Comparison of ENCODE assay signal across 11 mouse cellular contexts in genomic region chr8:72215060-72215459, GRCm38 (mm10). TPM values are rescaled to one million over a fixed set of nuclear protein-coding genes. Genes with fewer than 3 reads are reported as not detected.
DNase-seq lines count a peak whose midpoint lies in the region; ATAC-seq and TF ChIP-seq lines count a peak whose summit lies in the region.
"Had no signal": no experiment of that assay in that cellular context is flagged by ENCODE, and none has a peak within 500 bp of the region (broad histone marks: within the 10 kb centered on the region; RNA-seq: fewer than 3 reads in every experiment).

No protein-coding gene starts in this region.

- TF ChIP-seq POLR2A in brain, embryonic 14.5 days (IDR thresholded peaks at IDR 0.05; ENCODE audit: borderline replicate concordance, extremely low read depth, insufficient read depth, insufficient read length, poor library complexity, severe bottlenecking): no peak

- no peaks in the 10 kb centered on the region for H3K36me3 ChIP-seq in forebrain, postnatal 0 days (ENCODE audit: insufficient read depth)
- no peaks in the 10 kb centered on the region for H3K36me3 ChIP-seq in forebrain, embryonic 10.5 days (replicated peaks)

- WGBS in forebrain, postnatal 0 days: 38% methylated on average over 2 of the region's 2 CpGs
- WGBS in forebrain, embryonic 10.5 days: 44% methylated on average over 2 of the region's 2 CpGs

- DNase-seq in forebrain, postnatal 0 days: no peak
- DNase-seq in forebrain, embryonic 10.5 days (ENCODE audit: extremely low spot score, low spot score): no peak
- DNase-seq in A20 (ENCODE audit: low read depth, low spot score): peak; percentile 73
- no peak for DNase-seq in brain, embryonic 14.5 days (ENCODE audit: low read depth)
- DNase-seq in lung, postnatal 36 days: peak; percentile 66
- DNase-seq in frontal cortex, postnatal 10 days (ENCODE audit: low spot score in 2 of 2): no peak
- no peak for DNase-seq in left cerebral cortex, postnatal 25 days (ENCODE audit: low spot score in 2 of 2)
- DNase-seq: cerebellum, adult 2 months had no signal

- ATAC-seq in forebrain, postnatal 0 days: no peak
- ATAC-seq in frontal cortex, adult (ENCODE audit: low TSS enrichment): no peak

- intact Hi-C loops in left cerebral cortex, postnatal 25 days (cut with DNase I): no loop called here

- H3K27ac ChIP-seq in forebrain, postnatal 0 days (ENCODE audit: low read depth, low read length): no peak overlapping the region
- no peak overlapping the region for H3K27ac ChIP-seq in forebrain, embryonic 10.5 days

- no peaks in the 10 kb centered on the region for H3K9me3 ChIP-seq in forebrain, postnatal 0 days (ENCODE audit: low read length)
- H3K9me3 ChIP-seq in forebrain, embryonic 10.5 days: no peaks in the 10 kb centered on the region

- H3K27me3 ChIP-seq in forebrain, postnatal 0 days (ENCODE audit: insufficient read depth, low read length): peaks cover 4% of the 10 kb centered on the region
- no peaks in the 10 kb centered on the region for H3K27me3 ChIP-seq in forebrain, embryonic 10.5 days (ENCODE audit: poor library complexity, severe bottlenecking)

- no peaks in the 10 kb centered on the region for H3K4me1 ChIP-seq in forebrain, postnatal 0 days (ENCODE audit: insufficient read depth)
- H3K4me1 ChIP-seq in forebrain, embryonic 10.5 days: peaks cover 3% of the 10 kb centered on the region

- no peak overlapping the region for H3K4me3 ChIP-seq in forebrain, postnatal 0 days (ENCODE audit: low read depth, low read length)
- no peak overlapping the region for H3K4me3 ChIP-seq in forebrain, embryonic 10.5 days

- H3K9ac ChIP-seq in forebrain, postnatal 0 days: no peak overlapping the region

- no peak overlapping the region for H3K4me2 ChIP-seq in forebrain, postnatal 0 days (ENCODE audit: low read depth)

- peak; percentile 31; the same call in 1 of the 2 replicates for TF ChIP-seq CTCF in forebrain, postnatal 0 days (IDR thresholded peaks at IDR 0.05; ENCODE audit: low read depth)
- TF ChIP-seq CTCF in brain, embryonic 14.5 days (IDR thresholded peaks at IDR 0.05; ENCODE audit: borderline replicate concordance, extremely low read depth, insufficient read depth, insufficient read length): peak; percentile 3; the same call in 1 of the 2 replicates

RNA-seq across cellular contexts. Expression of gene Gm11034, which starts 1.6 kb away (rescaled TPM):
- total RNA-seq in forebrain, postnatal 0 days (2014; rRNA removed): not detected in 2 replicates
- polyA plus RNA-seq in forebrain, postnatal 0 days (2015; fragmentation: Nextera tagmentation; extraction: Ambion mirVana): not detected in 2 replicates
- polyA plus RNA-seq in forebrain, embryonic 10.5 days (2016; fragmentation: Nextera tagmentation; extraction: Ambion mirVana): not detected in 2 replicates
- not detected in 2 replicates for polyA plus RNA-seq in brain, embryonic 14.5 days (2012; rRNA removed)
- not detected for total RNA-seq in left cerebral cortex, postnatal 25 days (2021)
- polyA plus RNA-seq: cerebellum, adult 2 months; frontal cortex, adult 2 months; lung, embryonic 16.5 days had no signal

RNA-seq across cellular contexts. Expression of gene Cib3, which starts 2.4 kb away (rescaled TPM):
- 0.10 TPM in 1 of 2 replicates, not detected in the other for total RNA-seq in forebrain, postnatal 0 days (2014; rRNA removed)
- not detected in 2 replicates for polyA plus RNA-seq in forebrain, postnatal 0 days (2015; fragmentation: Nextera tagmentation; extraction: Ambion mirVana)
- not detected in 2 replicates for polyA plus RNA-seq in forebrain, embryonic 10.5 days (2016; fragmentation: Nextera tagmentation; extraction: Ambion mirVana)
- not detected in 2 replicates for polyA plus RNA-seq in brain, embryonic 14.5 days (2012; rRNA removed)
- under 1 TPM in 1 of 2 experiments, not detected in 1; 0.53 TPM for total RNA-seq in left cerebral cortex, postnatal 25 days (2021)
- polyA plus RNA-seq: cerebellum, adult 2 months had no signal

RNA-seq across cellular contexts. Expression of gene Fam32a, which starts 4.5 kb away (rescaled TPM):
- 132 and 147 TPM in 2 replicates for total RNA-seq in forebrain, postnatal 0 days (2014; rRNA removed)
- 107 and 108 TPM in 2 replicates for polyA plus RNA-seq in forebrain, postnatal 0 days (2015; fragmentation: Nextera tagmentation; extraction: Ambion mirVana)
- polyA plus RNA-seq in forebrain, embryonic 10.5 days (2016; fragmentation: Nextera tagmentation; extraction: Ambion mirVana): 77.6 and 80.0 TPM in 2 replicates
- polyA plus RNA-seq in brain, embryonic 14.5 days (2012; rRNA removed): 89.1 and 103 TPM in 2 replicates
- total RNA-seq in left cerebral cortex, postnatal 25 days (2021): 10 to 100 TPM; 54.4 to 54.8 TPM

RNA-seq across cellular contexts. Expression of gene Ap1m1, which starts 24.8 kb away (rescaled TPM):
- 74.8 and 76.2 TPM in 2 replicates for total RNA-seq in forebrain, postnatal 0 days (2014; rRNA removed)
- polyA plus RNA-seq in forebrain, postnatal 0 days (2015; fragmentation: Nextera tagmentation; extraction: Ambion mirVana): 225 and 243 TPM in 2 replicates
- polyA plus RNA-seq in forebrain, embryonic 10.5 days (2016; fragmentation: Nextera tagmentation; extraction: Ambion mirVana): 181 and 183 TPM in 2 replicates
- polyA plus RNA-seq in brain, embryonic 14.5 days (2012; rRNA removed): 242 and 254 TPM in 2 replicates
- total RNA-seq in left cerebral cortex, postnatal 25 days (2021): 10 to 100 TPM; 84.5 to 91.3 TPM

RNA-seq across cellular contexts. Expression of gene Hsh2d, which starts 25.6 kb away (rescaled TPM):
- not detected in 2 replicates for total RNA-seq in forebrain, postnatal 0 days (2014; rRNA removed)
- polyA plus RNA-seq in forebrain, postnatal 0 days (2015; fragmentation: Nextera tagmentation; extraction: Ambion mirVana): not detected in 2 replicates
- 0.07 TPM in 1 of 2 replicates, not detected in the other for polyA plus RNA-seq in forebrain, embryonic 10.5 days (2016; fragmentation: Nextera tagmentation; extraction: Ambion mirVana)
- 0.09 and 0.14 TPM in 2 replicates for polyA plus RNA-seq in brain, embryonic 14.5 days (2012; rRNA removed)
- not detected for total RNA-seq in left cerebral cortex, postnatal 25 days (2021)

Comparison
In these comparisons a context has a peak if more than half of its experiments do, and no peak if none do; other contexts are left out.
1. DNase-seq: peak in A20 (single experiment) and lung, postnatal 36 days (single experiment); none in forebrain, postnatal 0 days (single experiment), forebrain, embryonic 10.5 days (single experiment), brain, embryonic 14.5 days (single experiment), frontal cortex, postnatal 10 days (0 of 2) and left cerebral cortex, postnatal 25 days (0 of 2).